Mouse (Mus musculus): ENCODE results near the gene Gp1ba.

Gene Gp1ba

DNA sequence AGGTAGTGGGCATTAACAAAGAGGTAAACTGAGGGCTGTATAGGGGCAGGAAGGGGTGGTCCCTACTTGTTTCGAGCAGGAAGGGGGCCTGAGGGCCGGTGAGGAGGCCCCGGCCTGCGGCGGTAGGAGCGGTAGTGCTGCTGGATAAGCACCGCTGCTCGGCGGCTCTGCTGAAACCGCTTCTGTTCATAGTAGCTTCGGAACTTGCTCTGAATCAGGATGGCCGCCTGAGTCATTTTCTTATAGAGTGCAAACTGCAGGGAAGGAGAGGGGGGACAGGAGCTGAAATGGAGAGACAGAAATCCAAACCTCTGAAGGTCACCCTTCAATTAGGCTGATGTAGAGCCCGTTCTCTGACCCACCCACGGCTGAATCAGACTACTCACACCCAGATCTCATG, 31.6 kb downstream of the Gp1ba start:
- no peak for DNase-seq (ENCODE audit: low spot score)

DNA sequence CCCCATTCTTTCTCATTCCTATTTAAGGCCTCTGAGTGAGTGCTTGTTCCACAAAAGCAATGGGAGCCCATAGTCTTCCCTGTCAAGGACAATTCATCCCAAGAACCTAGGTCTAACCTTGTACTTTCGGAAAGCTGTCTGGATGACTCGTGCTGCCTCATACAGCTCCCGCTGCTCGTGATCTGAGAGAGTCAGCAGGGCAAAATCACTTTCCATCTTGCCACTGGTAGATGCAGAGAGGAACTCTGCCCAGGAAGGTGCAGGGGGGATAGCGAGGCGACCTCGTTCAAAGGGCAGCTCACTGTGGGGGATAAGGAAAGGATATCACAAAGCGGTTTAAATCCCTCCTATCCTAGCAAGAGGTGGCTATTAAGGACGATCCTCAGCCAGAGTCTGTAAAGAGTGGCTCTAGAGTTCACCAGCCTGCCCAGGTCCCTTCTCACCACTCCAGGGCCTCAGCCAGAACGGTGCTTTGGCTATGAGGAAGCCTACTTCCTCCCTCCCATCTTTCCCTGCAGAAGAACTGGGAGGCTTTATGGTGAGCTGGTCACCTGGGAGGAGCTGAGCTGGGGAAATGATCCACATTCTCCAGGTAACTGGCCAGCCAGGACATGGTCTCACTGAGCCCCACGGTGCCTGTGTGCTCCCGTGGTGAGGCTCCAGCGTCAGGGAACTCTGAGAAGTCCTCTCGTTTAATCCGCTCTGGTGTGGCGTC, 32.6 kb downstream of the Gp1ba start:
- DNase-seq (ENCODE audit: low spot score) = no peak

DNA sequence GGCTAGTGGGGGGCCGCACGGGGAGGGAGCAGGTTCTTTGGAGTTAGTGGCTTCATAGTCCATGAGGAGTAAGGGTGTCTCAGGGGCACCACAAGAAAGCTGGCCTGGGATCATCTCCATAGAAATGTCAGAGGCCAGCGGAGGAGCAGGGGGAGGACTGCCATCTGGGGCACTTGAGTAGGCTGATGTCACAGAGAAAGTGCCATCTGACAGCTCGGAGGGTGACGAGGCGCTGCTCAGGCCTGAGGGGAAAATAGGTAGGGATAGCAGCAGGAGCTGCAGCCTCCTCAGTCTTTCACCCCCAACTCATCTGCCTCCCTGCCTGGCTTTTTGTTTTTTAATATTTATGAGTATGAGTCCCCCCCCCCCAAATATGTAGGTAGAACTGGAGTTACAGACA, 35.1 kb downstream of the Gp1ba start:
- DNase-seq (ENCODE audit: low spot score) = no peak

DNA sequence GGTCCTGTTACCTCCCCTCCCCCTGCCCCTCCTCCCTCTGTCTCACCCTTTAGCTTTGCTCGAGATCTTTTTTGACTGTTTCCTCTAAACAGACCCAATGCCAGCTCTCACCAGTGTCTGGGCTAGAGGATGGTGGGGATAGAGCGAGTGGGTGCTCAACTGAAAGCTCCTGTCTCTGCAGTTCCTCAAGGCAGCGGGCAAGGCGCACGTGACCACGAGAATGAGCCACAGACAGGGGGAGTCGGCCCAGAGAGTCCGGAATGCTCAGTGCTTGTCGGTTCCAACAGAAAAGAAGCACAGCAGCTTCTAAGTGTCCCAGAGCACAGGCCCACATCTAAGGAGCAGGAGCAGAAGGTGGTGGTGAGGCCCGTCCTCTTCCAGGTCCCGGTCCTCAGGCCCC, 35.6 kb downstream of the Gp1ba start:
- DNase-seq (ENCODE audit: low spot score) = no peak

DNA sequence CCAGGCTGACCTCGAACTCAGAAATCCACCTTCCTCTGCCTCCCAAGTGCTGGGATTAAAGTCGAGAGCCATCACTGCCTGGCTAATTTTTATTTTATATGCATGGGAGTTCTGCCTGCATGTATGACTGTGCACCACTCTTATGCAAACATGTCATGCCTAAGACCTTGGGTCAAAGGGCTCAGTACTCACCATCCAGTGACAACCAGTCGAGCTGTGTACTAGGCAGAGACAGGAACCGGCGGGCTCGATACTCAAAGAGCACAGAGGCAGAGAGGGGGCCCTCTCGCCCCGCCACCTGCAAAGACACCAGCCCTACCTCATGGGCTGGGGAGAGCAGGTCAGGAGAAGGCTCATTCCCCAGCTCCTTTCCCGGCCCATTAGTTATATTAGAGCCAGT, 39.2 kb downstream of the Gp1ba start:
- no peak for DNase-seq (ENCODE audit: low spot score)

DNA sequence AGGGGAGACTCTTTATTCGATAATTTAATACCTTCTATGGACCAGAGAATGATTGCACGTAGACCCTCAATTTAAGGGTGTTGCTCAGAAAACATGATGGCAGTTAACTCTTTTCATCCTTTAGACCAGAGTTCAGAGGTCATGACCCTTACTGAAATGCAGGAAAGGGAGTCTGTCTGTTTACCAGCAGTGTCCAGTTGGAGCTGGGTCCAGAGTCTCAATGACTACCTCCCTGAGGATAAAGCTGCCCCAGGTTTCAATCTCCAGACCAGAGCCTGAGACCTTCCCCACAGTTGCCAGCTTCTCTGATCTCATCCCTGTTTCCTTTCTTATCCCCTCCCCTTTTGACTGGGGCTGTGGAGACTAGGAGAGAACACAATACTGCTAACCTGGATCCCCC, 39.7 kb downstream of the Gp1ba start:
- no peak for DNase-seq (ENCODE audit: low spot score)

DNA sequence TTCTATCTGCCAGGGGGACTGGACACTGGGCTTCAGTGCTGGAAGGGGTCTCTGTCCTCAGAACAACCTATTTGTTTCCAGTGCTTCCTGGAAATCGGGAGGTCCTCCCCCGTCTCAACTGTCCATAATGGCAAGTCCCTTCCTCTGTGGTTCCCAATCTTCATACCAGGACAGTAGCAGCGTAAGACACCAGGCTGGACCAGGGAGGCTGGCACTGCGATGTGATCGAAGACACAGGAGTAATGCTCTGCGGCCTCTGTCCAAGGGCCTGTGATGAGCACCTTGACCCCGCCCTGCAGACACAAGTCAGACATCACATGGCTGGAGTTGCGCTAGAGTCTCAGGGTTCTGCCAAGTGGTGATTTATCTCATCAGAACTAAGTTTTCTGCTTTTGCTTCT, 40.4 kb downstream of the Gp1ba start:
- DNase-seq (ENCODE audit: low spot score) = no peak

DNA sequence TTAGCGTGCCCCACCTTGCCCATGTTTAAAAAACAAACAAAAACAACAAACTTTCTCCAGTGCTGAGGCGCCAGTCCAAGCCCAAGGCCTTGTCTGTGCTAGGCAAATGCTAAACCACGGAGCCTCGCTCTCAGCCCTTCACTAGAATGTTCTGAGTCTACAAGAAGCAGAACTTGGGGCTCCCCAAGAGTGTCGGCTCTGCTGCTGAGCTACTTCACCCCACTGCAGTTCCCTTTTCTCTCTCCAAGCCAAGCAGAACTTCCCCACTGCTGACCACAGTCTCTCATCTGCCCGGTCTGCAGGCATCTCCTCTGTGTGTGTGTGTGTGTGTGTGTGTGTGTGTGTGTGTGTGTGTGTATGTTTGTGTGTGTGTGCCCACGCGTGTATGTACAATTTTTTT, 41.0 kb downstream of the Gp1ba start:
- no peak for DNase-seq (ENCODE audit: low spot score)

DNA sequence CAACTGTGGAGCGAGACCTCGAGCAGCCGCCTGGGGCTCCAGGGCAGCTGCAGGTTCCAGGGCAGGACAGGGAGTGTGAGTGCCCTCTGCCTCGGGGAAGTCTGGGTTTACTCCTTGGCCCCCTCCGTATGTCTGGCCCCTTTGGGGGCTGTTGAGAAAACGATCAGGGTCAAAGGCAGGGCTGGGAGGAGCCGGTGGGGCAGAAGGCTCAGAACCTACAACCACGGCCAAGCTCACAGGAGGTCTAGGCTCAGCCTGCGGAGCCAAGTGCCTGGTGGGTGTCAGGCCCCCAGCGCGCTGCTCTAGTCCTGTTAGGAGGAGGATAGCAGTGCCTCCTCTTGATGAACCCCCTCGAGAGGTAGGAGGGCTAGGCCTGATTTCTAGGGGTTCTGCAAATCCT, 42.2 kb downstream of the Gp1ba start:
- DNase-seq (ENCODE audit: low spot score) = no peak

DNA sequence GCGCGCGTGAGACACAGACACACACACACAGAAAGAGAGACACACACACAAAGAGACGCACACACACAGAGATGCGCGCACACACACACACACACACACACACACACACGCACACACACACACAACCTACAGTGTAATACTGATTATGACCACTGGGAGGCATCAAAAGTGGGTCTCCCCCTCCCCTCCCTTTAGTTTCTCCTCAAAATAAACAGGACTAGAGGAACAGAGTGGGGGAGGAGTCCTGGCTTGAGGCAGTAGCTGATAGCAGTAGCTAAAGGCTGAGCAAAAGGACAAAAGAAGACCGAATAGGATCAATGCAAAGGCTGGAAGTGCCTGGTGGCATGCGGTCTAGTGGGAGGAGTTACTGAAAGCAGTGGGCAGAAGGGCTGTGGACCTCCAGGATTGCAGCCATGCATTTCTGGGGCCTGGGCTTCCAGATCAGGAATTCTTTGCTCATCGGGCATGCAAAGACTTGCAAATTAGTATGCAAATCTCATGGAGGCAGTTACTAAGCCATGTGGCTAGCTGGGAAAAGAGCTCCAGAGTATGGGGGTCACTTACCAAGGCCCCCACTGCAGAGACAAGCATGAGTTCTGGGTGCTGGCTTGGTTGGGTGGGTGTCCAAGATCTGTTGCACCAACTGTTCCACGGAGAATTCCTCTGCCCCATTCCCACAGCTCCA, 43.1 kb downstream of the Gp1ba start:
- no peak for DNase-seq (ENCODE audit: low spot score)

DNA sequence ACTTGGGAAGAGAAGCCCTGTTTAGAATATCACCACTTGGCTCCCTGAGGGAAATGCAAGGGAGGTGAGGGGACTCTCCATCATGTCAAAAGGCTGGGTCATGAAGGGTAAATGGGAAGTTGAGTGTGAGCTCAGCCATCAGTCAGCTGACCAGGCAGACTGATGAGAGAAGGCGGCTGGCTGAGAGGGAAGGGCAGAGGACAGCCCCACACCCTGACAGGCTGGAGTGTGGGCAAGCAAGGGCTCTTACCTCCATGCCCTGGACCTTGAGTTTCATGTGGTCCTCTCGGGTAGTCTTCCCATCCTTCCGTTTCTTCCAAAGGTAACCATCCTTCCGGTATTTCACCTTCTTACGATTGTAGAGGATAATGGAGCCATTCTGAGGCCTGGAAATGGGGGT, 44.7 kb downstream of the Gp1ba start:
- no peak for DNase-seq (ENCODE audit: low spot score)

DNA sequence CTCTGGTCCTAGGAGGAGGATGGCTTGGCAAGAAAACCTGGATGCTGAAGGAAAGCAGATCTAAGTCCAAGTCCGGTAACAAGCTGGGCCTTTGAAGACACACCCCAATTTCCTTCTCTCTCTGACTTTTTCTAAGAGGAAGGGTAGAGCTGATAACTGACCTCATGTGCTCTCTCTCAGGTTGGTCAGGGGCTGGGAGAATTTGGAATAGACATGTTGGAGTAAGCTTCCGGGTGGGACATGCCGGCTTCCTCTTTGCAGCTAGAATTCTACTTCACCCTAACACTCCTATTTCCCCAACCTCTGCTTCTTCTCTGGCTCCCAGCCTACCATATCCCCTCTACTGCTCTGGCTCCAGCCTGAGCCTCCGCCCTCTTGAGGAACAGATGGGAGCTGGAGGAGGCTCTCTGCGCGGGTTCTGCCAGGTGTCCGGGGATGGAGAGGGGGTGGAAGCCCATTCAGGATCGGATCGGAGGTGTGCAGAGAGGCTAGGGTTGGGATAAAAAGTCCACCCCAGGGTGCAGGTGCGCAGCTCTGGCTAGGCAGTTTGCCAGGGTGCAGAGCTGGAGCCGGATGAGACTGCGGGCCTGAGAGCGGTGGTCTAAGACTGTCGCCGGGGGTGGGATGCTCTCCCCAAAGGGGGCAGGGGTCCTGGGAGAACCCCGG, 48.1 kb downstream of the Gp1ba start:
- DNase-seq (ENCODE audit: low spot score) = peak; percentile 22

DNA sequence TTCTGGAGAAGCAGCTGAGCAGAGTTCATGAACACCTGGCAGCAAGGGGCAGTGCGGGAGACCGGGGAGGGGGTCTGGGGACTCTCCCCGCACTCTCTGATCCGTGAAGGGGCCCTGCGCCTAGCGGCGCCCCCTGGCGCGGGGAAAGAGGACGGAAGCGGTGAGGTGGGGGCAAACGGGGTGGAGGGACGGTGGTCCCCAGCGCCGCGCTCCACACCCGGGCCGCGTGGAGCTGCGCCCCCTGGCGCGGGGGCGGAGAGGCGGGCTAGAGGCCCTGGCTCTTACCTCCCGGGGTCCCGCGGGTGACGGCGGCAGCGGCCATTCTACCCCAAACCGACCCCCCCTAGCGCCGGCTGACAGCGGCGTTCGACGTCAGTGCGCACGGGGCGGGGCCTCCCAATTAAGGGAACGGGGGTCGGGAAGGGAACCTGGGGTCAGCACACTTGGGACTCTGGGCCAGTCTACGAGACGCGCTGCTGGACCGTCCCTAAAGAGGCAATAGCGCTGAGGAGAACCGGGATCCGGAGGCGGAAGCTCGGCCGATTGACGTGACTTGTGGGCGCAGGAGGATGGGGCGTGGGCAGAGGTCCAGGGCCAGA, 48.8 kb downstream of the Gp1ba start, which contains the start of gene Camta2:
Gene Camta2 (minus strand): TSS at position 505 of the 599 bp plus-strand sequence.
- peak; percentile 53 for DNase-seq (ENCODE audit: low spot score)

DNA sequence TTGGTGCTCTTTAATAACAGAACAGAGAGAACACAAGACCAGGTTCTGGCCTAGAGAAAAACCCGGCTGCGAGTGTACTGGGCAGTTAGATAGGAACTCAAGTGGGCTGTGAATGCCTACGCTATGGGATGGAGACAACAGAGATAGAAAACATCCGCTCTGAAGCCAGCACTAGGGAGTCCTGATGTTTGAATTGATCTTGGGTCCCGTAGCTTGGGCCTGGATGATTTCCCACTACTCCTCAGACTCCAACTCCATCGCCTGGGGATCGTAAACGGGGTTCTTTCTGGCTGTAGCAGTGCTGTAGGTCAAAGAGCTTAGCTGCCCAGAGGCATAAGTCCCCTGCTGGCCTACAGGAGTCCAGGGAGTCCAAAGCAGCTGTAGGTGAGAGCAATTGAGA, 49.5 kb downstream of the Gp1ba start:
- no peak for DNase-seq (ENCODE audit: low spot score)

DNA sequence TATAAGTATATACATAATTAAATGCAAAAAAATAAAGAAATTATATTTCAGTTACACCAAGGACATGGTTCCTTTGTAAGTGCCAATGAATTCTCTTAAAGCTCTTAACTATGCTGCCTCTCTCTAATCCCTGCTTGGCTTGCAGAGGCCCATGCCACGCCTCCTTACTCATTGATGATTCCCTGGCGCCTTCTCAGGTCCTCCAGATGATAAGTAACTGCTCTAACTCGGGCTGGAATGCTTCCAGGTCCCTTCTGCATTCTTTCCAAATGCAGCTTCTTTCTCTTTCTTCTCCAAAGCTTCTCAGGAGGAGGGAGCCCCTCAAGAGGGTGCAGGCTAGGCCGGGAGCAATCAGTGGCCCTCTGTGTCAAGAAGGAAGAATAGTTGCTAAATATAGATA, 50.7 kb downstream of the Gp1ba start:
- DNase-seq (ENCODE audit: low spot score) = no peak

All from spleen, adult 12 weeks (tissue).